Mouse (Mus musculus) right cerebral cortex, adult 2 months (tissue): Measurements from ENCODE around the gene Slc44a3.
A peak's percentile ranks its signal among the peaks of the same experiment; 100 is the strongest.
"Not testable (repeated sequence)": the region's sequence is repeated elsewhere in the genome, so short reads cannot be mapped to it uniquely, and the experiment has no call there.

ENCODE experiments used
- DNase-seq, 2 experiments: peaks; one replicate each; pipeline ENCODE4 v3.0.0; 2021 to 2022; ENCODE audit warnings: low spot score in 2 of 2

Slc44a3 gene

DNA sequence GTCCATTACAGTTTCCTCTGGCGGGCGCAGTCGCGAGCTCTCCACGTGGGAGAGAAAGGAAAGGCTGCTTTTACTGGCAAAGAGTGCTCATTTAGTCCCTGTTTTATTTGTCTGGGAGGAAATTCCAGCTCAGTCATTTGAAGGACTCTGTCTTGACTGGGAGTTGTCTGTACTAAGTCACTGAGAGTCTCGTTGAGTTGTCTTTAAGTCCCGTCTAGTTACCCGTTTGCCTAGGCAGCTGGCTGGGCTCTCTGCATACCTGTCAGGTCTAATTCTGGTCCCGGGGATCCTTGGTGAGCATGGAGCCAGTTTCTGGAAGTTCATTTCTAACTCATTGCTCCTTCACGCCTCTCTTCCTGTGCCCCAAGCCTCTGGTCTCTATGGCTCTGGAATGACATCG lies 20.5 kb upstream of the Slc44a3 start:
- DNase-seq = no peak

DNA sequence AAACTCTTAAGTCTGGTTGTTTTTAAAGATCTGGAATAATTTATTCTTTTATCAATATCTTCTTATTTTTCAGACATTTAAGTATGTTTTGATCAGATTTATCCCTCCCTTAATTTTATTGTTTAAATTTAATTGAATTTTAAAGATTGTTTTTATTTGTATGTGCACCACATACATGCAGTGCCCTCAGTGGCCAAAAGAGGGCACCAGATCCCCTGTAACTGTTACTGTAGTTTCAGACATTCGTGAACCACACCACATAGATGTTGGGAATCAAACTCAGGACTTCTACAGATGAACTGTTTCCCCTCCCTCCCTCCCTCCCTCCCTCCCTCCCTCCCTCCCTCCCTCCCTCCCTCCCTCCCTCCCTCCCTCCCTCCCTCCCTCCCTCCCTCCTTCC lies 18.2 kb upstream of the Slc44a3 start:
- peak; percentile 30 to 34 for DNase-seq

DNA sequence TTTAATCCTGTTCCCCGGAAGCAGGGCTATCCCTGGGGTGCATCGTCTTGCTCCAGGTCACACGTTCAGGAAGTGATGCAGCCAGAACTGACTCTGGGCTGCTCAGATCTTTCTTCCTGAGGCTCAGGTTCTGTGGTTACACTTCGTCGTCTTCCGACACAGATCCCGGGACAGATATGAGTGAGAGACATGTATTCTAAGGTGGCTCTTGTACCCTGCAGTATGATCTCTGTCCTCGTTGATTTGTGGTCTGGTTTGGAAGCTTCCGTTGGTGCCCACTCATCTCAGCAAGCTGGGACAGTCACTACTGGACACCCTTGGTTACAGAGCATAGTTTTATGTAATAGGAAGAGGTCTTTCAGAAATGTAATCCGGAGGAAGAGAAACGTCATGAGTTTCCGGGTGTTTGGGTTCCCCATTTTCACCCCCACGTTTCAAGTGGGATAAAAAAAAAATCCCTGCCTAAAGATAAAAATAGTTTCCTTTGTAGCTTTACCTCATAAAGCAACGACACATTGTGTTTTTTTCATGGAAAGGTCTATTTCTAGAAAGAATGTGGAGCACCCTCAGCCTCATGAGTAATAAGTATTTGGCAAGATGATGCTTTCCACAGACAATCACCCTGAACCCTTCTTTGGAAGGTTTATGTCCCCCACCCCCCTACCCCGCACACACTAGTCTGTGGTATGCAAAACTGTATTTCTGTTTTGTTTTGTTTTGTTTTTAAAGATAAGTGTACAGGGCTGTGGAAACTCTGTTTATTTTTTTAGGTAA lies 15.8 kb upstream of the Slc44a3 start:
- DNase-seq = peak in 1 of 2 experiments; percentile 18

DNA sequence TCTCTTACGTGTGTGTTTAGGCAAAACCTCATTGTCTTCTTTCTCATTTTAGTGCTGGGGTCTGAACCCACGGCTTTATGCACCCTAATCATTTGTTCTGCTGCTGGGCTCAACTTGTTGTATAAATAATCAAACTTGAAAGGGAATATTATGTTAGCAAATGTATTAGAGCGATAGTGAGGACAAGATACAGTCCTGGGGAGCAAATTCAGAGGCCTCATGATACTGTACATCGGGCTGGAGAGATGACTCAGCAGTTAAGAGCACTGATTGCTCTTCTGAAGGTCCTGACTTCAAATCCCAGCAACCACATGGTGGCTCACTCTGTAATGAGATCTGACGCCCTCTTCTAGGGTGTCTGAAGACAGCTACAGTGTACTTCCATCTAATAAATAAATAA lies 8.4 kb upstream of the Slc44a3 start:
- DNase-seq = no peak

DNA sequence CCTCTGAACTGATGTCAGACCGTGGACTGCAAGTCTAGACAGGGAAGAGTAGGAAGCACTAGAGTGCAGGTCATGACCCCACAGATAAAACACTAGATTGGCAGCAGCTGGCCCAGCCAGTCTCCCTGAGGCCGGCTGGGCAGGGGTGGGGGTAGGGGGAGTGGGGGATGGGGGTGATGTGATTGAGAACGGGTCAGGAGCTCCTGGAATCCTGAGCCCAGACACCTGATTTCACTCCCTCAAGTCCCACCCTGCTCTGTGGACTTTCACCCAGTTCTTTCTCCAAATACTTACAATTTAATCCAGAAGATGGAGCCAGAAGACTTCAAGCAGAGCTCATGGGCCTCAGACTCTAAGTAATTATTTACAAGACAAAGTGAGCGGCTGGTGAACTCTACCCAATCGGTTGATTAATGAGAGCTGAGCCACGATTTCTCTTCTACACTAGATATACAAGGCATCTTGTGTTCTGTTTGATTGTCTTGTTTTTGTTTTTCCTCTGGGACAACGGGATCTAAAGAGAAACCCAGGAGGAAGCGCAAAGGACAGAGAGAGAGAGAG lies 7.7 kb upstream of the Slc44a3 start:
- DNase-seq = peak in 1 of 2 experiments; percentile 13

DNA sequence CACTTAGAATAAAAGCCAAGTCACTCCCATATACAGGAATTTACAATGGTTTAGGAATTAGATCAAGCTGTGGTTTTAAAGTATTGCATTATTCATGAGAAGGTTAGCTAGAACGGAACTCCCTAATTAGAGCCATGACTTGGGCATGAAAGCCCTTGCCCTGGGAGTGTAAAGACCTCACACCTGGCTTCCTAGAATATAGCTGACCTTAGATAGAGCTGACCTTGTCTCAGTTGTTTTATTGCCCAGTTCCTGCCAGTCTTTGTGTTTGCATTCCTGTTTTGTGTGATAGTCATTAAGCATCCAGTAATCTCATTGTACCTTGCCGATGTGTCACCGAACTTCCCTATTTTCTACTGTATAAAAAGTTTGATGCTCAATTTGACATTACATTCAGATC lies 6.6 kb upstream of the Slc44a3 start:
- not testable (repeated sequence) for DNase-seq

DNA sequence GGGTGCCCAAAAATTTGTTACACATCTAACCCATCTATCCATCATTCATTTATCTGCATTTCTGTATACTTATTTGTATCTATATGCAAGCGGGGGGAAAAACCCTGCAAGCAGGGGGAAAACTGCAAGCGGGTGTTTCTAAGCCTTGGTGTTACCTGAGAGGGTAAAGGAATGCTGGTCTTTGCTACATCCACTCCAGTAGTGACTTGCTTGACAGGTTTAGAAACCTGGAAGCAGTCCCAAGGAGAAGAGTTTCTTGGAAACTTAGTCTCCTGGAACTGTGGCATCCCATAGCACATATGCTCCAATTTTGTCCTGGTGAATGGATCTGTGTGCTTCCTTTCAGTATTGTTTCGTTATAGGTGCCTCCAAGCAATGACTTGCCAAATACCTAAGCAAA lies 5.8 kb upstream of the Slc44a3 start:
- DNase-seq = no peak

DNA sequence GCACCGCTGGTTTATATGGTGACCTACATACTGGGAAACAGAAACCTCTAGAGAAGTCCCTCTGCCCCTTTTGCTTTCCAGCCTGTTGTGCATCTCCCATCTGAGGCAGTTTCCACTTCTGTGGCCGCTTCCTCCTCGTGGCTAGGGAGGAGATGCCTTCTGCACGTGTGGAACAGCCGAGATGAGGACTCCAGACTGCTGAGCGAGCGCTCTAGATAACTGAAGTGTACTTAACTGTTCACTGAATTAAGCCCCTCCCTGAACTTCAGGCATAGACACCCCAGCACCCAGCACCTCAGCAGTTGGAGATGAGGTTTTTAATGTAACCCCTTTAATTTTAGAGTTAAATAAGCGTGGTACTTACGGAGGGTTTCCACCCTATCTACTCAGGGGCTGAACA lies 4.6 kb upstream of the Slc44a3 start:
- no peak for DNase-seq

DNA sequence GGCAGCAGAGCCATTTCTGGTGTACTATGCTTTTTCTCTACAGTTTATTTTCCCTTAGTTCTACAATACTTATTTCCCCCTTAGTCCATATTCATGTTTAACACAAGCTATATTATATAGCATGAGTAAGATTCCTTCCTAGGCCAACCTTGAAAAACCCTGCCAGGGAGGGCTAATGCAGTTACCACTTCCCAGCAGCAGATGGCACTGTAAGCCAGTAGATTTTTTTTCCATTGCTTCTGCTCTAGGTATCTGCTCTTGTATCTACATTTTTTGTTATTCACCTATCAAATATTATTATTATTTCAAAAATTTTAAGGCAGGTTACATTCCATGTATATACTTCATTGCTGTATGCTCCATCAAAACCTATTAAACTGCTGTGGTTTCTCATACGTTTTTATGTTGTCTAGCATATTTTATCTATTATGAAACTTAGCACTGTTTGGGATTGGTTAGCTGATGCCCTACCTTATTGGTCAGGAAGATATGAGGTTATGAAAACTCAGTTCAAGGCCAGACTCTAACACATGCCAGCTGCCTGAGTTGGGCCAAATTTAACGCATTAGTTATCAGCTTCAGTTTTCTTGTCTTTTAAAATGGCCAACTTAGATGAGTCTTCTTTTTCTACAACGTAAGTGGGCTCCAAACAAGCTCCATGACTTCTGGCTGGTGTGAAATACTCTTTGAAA lies 3.8 kb upstream of the Slc44a3 start:
- peak; percentile 60 to 64 for DNase-seq

DNA sequence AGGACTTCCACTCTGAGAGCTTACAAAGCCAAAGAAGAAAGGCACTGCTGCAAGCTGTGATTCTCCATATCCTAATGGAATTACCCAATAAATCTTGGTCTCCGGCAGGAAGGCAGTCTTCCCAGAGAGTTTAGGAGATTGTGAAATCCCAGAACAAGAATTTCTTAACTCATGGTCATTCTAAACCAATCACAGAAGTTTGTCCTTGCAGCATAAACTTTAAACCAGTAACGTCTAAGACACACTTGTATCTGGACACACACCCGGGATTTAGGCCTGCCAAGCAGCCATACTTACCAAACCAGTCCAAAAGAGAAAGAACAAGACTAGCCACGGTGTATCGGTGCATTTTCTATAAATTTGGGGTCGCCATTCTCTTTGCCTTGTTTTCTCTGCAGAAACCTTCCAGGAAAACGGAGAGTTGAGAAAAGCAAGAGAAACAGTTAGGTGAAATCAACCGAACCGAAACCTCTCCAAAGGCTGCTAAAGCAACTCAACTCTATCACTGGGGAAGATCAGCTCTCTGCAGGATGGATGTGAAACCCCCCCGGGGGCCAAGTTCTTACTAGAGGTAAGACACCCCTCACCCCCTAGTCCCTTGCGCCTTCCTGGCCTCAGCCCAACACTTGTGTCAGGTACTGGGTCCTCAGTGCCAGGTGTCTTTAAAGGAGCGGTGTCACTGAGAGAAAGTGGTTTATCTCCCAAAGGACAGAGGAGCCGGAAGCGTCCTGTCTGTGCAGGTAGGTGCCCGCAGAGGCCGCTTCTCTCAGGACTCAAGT lies 645 bp downstream of the Slc44a3 start:
- DNase-seq = no peak

DNA sequence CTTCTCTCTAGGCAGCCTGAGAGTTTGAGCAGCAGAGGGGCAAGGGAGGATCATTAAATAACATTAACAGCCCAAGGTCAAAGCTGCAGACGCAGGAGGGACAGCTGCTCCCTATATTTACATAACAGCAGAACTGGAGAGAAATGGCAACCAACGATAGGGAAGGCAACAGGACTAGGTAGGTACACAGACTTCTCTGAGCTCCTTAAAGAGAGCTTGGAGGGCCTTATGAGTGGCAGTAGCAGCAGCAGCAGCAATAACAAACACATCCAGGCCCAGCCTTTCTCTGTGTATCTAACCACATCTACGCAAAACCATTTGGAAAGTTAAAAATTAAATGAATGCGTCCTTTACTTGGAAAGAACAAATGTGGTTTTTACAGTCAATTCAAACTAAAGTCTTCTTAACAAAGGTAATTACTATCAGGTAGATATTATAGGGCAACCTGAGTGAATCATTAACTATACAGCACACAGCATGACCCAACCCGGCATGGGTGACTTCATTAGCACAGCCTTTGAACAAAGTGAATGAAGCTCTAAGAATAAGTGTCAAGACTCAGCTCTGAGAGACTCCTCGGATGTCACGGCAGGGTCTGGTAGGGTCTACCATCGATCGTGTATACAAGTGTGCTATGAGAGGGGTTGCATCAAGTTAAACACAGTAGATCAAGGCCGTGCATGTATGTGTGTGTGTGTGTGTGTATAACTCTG lies 1.5 kb downstream of the Slc44a3 start:
- DNase-seq = no peak

DNA sequence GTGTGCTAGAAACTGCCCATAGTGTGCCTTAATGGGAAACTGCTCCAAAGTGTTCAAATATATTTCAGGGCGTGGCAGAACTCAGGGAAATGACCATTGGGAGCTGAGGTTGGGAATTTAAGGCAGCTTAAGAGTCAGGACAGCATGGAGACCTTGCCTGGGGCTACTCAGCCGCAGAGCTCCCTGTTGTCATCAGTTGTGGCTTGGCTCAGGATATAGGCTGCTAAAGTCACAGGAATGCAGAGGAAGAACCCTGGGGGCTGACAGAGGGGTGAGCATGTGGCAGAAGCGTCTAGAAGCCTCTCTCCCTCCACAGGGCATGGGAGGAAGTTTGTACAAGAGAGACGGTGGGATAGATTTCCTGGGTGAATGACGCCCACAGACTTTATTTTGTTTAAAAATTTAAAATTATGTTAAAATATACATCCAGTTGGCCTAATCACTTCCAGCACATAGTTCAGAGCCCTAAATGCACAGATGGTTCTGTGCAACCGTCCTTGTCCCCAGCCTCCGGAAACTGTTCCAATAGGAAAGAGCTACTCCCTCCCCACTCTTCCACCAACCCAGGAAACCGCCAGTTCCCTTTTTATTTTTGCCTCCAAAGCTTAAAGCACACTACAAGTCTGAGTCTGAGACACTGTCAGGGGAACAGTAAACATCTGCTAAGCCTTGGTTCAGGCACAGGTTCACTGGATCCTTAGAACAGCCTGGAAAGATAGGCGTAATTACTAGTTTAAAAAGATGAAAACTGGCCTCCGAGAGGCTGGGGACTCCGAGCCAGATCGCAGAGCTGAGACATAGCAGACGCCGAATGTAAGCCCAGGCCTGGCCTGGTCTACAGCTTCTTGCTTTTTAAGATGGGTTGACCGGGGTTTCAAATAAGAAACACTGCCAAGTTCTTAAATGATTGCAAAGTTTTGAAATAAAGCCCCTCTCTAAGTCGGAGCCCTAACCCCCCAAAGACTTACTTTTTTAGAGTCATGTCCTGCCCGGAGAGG lies 5.8 kb downstream of the Slc44a3 start:
- DNase-seq = no peak

DNA sequence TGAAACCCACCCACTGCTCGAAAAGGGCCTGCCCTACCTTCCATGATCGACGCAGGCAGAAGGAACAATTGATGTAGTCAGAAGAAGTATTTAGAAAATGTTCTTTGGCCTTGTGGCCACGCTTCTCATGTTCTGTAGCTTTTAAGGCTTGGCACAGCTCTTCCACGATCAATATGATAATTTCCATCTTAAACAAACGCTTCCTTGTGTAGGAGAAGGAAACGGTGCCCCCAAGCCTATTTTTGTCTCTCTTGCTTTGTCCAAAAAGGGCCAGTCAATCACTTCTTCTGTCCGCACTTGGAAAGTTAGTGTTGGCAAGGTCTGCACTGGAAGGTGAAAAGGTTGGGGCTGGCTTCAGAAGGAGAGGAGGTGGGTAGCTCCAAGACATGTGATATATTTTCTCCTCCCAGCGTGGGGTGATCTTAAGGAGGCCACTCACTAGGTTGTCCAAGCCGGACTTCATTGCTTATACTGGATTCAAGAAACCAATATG lies 10.5 kb downstream of the Slc44a3 start:
- DNase-seq = no peak

DNA sequence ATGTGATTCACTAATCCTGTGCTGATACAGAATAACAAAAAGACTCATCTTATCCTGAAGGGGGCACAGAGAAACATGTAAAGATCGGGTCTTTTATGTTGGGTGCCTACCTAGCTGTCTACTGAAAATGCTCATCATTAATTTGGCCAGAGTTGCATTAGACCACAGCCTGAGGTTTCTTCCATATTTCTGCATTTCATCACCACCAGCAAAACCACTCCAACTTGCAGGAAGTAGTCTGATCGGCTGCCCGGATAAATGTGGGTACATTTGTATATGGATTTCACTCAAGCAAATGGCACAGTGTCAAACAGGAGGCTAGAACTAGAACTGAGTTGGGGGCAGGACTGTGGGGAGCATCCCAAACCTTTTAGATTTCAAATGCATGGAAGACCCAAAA lies 11.1 kb downstream of the Slc44a3 start:
- DNase-seq = no peak

DNA sequence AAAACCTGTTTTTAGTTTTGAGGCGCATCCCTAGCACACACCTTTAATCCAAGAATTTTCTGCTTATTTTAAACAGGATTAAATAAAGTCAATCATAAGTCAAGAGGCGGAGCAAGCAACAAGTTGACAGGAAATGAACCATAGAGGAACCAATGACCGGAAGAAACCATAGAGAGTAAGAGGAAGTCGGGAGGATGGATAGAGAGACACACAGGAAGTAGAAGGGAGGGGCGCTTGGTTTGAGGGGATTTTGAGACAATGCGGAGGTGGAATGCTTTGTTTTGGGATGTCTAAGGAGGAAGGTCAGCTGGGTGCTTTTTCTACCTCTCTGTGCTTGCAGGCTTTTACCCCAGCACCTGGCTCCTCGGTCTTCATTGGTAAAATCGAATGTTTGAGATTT lies 15.2 kb downstream of the Slc44a3 start:
- no peak for DNase-seq

DNA sequence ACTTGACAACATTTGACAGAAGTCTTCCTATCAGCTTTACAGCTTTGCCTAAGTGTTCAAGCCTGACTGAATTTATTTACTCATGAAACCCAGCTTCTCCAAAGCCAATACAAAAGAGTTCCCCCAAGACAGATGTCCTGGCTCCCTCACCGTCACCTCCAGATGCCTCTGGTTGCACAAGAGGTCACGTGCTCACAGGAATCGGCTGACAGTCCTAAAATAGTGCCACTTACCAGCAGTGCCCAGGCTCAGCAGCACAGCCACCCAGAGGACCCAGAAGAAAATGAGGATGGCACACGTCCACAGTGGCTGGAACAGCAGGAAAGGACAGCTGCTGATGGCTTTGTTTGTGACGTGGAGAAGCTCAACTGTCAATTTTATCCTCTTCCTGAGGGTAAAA lies 23.1 kb downstream of the Slc44a3 start:
- DNase-seq = no peak

DNA sequence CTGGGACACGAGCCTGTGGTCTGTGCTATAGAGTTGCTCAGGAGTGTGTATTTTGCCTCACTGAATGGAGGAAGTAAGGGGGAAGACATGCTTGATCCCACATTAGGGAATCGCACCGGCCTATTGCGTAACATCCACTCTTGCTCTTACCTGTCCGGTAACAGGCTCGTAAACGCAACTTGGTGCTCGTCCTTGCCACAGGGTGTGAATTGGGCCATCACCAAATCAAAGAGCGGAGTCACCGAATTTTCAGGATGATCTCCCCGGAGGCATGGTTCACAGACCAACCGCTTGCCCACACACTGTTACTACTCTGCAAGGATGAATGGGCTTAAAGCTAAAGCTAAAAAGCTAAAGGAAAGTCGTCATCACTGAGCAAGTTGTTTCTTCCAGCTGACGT lies 24.5 kb downstream of the Slc44a3 start:
- no peak for DNase-seq

DNA sequence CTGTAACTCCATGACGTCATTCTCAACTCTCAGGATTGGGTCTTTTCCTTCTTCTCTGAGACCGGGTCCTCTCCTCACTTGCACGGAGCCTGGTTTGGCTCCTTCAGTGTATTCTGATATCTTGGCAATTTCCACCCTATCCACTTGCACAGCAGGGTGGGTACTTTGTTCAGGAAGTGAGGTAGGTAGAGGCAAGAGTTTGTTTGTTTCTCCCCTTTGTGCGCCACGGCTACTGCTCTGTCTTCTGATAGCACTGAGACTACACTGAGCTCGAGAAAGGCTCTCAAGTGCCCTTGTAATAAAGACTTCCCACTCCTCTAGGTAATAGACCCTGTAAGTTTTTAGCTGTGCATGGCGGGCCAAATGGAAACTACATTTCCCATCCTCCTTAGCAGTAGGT lies 25.4 kb downstream of the Slc44a3 start:
- DNase-seq = no peak

DNA sequence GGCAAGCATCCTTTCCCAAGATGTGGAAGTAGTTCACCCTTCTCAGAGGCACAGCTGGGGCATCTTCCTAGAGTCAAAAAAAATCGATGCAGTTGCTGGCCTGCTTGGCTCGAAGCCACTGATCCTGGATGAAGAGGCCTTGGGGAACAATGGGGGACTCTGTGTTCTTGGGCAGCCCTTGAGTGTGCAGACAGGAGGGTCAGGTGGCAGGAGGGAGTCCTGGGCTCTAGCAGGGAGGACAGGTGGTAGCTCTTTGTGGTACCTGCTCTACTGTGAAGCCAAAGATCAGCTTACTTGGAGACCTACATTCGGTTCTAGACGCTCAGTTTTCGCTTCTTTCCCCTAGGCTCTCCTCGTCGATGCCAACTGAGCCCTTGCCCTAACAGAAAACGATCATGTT lies 26.0 kb downstream of the Slc44a3 start:
- DNase-seq = no peak

DNA sequence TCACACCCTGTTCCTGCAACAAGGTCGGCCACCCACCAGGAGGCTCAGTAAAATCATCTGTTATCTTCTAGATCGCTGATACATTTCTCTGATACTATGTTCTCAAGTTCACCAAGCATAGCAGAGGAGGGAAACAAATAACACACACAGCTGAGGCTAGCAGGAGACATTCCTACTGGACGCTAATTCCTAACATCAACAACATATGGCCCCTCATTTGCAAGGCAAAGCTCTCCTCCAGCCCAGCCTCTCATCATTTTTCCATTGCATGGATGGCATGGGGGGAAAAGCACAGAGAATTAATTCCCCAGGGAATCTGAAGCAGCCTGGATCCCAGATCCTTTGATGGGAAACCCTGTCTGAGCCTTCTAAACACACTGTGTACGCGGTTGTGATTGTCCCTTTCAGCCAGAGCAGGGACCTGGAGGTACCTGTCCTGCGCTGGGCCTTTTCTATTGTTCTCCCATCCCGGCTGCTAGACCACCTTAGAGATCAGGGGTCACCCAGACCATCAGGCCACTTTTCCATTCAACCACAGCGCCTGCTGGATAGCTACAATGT lies 27.2 kb downstream of the Slc44a3 start:
- no peak for DNase-seq
